Mouse (Mus musculus) ES-CJ7 (cell line): ENCODE measurements around the gene Hdac4.

Experiments used
- DNase-seq: peaks from one replicate; pipeline ENCODE4 v3.0.0; 2011; ENCODE audit warnings: low read depth, low spot score

Gene Hdac4

DNA sequence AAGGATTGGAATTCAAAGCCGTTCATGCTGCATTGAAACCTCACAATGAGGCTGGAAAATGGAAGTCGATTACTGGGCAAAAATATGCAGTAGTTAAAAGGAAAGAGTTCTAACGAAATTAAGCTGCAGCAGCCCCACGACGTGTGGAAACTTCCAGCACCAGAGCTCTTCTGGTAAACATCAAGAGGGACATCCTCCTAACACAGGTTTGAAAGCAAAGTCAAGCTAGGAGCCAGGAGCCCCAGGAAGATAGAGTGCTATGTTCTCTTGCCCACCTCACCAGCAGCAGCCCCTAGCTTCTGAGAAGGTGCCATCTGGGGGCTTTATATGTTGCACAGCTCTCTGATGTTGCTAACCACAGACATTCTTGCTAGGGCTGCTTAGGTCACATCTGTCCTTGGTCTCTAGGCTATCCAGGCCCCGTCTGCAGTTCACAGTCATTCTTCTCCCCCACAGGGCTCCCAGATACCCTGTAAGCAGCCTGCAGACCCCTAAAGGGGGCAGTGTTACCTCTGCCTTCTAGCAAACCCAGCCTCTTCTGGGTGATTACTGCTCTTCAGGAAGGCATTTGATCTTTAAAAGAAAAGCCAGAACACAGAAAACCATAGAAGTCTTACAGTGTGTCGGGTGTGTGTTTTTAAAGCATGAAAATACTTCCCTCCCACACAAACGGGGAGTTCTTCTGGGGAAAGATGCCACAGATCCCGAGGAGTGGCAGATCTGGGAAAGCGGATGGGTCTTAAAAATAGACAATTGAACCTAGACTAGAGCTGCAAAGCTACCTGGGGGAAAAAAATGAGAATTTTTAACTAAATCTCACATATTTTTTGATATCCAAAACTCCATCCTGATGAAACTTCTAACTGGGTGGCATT is 17.2 kb downstream of the Hdac4 start:
- peak; percentile 65 for DNase-seq

DNA sequence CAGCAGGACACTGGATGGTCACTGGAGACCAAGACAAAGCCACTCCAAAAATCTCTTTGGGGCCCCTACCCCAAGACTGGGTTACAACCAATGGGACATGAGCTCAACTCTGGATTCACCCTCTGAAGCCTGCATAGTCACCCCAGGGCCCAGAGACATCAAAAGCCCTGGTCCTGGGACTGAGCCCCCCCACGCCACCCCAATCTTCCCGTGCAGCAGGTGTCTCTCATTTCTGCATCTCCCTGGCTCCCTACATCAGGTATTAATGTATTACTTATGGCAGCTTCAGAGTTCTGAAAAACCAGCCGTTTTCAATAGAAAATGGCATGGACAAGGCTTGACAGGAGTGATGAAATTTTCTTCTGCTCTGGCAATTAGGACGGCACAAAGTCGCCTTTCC is 17.9 kb downstream of the Hdac4 start:
- no peak for DNase-seq

- no peak for DNase-seq
These were observed 18.3 kb downstream of the Hdac4 start for GRCm38 (mm10) chr1:92177196-92177595.

GRCm38 (mm10) chr1:92175266-92175665 is 20.2 kb downstream of the Hdac4 start:
- DNase-seq: no peak

GRCm38 (mm10) chr1:92174898-92175255 is 20.6 kb downstream of the Hdac4 start:
- DNase-seq: no peak

DNA sequence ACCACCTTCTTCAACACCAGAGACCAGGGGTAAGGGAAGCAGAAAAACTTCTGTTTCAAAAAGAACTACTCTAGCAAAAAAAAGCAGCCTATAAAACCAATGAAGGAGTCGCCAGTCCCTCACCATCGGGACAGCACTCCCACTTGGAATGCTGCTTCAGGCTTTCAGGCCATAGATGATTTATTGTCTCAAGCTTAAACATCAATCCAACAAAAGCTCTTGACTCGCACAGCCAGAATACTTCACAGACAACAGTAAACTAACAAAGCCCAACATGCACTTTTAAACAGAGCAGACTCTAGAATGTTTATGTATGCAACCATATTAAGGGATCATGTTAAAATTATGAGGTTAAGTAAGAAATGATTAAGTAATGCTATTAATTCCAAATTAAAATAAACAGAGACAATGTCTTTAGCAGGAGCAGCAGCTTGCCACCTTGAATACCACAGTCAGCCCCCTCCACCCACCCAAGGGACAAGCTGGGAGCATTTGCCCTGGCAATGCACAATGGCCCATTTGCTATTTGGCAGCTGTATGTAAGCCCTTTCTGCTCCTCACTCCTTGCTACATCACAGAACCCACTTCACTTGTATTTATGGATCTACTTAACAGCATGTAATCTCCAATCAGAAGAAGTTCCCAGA is 21.1 kb downstream of the Hdac4 start:
- no peak for DNase-seq

DNA sequence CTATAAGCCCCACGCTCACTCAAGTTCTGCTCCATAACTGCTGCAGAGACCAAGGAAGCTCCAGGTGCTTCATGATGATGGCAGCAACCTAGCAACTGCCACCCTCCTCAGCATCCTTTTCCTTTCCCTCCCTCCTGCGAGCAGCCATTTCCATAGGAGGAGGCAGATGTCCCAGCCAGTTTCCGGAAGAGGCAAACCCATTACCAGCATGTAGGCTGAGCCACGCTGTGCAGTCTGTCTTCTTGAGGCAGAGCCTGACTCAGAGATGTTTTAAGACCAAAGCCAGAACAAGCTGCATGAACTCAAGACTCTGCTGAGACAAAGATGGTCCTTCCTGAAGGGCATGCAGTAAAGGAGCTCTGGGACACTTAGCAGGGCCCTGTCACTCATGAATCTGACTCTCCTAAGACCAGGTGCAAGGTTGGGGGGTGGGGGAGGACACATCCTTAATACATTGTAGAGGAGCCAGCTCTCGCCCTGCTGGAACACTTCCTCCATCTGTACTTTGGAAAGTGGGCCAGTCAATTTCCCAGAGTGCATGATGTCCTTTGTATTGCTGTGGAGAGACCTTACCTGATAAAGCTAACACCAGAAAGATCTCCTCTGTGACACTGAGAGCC is 24.8 kb downstream of the Hdac4 start:
- DNase-seq: no peak

GRCm38 (mm10) chr1:92169776-92170055 is 25.8 kb downstream of the Hdac4 start:
- no peak for DNase-seq

DNA sequence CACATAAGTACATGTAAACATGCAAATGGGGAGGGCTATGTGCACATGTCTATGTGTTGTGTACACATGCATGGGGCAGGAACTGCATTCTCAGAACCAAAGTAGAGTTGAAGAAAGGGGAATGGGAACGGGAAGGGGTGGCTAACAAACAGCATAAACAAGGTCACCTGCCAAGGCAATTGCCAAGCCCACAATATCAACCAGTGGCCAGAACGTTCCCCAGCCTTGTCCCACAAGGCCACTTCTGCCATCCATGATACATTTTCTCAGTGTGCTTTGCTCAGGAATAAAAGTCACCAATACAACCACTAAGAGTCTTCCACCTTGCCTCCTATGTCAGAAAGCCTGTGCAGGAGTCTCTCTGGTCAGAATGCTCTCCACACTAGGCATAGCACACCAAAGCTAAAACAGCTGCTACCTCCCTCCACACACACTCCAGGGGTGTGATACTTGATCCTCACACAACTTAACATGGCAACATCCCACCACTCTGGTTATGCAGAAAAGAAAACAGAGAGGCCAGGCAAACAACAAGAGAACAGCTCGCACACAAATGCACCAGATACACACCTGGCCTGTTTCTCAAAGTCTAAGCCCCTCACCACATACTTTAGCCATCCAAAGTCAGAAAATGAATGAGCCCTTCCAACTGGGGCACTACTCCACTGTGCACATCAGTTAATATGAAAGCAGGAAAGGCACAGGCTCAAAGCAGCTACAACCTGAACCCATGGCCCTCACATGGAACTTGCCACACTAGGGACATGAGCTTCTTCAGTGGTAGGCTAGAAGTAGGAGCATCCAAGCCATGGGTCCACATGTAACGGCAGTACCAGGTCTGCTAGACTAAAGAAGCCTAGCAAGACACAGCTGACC is 26.4 kb downstream of the Hdac4 start:
- no peak for DNase-seq

DNA sequence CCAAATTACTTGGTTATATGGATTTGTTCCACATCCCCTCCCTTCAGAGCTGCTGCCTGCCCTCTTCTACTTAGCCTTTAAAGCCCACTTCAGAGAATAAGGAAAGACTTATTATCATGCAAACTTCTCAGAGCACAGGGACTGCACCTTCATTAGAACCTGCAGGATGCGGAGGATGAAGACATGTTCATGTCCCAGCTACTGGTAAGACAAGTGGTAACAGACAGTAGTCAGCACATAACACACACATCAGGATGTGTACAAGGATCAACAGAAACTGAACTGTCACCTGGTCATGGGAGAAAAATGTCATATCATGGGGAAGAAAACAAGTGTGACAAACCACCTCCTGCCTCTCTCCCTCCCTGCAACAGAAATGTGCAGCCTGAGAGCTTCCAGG is 31.6 kb downstream of the Hdac4 start:
- no peak for DNase-seq

DNA sequence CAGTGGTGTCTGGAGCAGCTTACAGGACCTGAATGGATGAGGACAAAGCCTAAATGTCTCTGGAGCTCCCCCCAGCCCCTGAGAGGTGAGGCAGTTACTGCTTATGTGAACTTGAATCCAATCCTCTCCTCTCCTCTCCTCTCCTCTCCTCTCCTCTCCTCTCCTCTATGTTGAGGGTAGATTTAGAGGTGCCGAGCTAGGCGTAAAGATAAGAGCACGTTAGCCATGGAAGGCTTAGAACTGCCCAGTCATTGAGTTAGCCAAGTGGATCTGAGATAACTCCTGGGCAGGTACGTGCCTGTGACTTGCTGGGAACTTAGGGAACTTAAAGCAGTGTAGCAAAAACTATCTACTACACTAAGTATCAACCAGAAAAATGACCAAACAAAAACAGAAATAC is 35.7 kb downstream of the Hdac4 start:
- no peak for DNase-seq

DNA sequence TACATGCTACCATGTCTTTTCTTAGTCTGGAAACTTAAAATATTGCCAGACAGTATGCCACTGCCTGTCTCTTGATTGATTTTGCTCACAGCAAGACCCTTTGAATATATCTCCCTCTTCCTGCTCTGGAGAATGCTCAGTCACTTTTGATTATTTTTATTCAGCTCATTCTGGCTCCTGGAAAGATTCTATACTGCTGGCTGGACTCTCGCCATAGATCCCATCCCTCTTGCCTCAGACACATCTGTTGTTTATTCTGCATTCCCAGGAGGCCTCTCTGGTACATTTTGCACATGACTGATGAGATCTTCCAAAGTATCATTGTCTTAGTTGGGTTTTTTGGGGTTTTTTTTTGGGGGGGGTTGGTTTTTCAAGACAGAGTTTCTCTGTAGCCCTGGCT is 45.3 kb downstream of the Hdac4 start:
- DNase-seq: no peak

DNA sequence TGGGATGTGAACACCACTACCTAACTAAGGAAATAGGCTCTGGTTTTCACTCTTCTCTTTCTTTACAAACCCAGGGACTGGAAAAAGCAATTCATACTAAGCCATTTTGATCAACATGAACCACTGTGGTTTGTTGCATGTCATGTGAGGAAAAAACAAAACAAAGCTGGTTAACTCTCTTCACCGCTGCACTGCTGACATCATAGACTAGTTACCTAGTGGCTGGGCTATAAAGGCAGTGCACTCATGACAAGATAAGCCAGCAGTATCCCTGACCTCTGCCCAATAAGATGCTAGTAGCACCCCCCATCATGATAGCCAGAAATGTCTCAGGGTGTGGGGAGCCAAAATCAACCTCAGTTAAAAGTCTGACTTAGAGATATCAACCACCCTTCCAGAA is 47.0 kb downstream of the Hdac4 start:
- DNase-seq: no peak

DNA sequence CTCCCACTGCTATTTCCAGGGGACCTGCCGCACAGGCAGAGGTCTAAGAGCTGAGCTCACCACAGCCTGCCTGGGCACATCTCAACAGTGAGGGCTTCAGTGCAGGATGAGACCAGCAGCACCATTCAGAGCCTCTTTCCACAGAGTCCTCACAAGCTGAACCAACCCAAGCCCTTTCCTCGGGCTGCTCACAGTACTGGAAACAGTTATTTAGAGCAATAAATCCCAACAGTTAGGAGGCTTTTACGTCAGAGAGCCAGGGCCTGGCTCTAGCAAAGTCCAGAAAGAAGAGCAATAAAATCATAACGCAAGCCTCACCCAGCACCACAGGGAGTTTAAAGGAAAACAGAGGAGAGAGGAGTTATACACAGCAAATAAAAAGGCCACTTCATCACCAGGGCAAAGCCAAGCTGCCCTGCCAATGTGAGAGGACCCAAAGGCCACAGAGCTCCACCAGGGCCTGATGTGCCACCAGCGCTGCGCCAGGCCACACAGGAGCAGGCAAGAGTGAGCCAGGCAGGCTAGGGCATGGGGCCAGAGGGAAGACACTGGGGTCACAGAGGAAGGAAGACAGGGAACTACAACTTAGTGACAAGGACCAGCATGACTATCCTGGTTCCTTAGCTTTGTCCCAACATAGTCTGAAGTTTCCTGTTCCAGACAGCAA is 50.5 kb downstream of the Hdac4 start:
- no peak for DNase-seq

DNA sequence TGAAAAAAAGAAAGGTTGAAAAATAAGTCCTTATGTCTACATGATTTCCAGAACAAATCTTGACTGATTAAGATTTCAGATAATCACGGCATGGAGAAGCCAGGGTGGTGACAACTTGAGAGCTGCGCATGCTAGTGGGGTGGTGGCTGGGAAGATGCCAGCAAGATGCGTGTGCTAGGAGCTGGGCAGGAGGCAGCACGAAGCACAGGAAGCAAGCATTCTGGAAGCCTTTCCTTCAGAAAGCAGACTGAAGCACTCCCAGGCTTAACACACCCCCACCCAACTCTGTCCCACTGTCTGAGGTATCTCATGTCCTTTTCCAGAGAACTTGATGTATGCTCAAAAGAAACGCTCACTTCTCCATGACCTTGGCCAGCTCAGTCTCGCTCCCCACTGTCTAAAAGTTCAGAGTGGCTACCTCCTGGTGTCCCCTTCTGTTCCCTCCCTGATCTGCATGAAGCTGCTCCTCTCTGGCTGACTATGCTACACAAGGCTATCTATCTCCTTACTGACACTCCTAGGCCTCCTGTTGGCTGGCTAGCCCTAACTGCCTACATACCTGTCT is 52.1 kb downstream of the Hdac4 start:
- no peak for DNase-seq

DNA sequence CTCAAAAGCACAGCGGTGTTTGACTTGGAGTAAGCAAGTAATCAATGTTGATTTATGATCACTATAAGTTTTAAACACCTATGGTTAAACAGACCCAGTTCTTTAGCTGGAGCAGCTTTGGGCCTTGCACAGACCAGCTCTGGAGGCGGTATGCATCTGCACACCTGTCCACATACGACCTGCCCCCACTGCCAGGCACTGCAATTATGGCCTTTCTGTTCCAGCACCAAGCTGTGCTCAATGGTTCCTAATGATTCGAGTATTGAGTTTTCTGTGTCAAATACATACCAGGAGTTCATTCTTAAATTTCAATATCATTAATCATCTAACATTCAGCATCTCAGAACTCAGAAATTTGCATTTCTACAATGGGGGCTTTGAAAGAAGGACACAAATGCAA is 52.7 kb downstream of the Hdac4 start:
- no peak for DNase-seq

DNA sequence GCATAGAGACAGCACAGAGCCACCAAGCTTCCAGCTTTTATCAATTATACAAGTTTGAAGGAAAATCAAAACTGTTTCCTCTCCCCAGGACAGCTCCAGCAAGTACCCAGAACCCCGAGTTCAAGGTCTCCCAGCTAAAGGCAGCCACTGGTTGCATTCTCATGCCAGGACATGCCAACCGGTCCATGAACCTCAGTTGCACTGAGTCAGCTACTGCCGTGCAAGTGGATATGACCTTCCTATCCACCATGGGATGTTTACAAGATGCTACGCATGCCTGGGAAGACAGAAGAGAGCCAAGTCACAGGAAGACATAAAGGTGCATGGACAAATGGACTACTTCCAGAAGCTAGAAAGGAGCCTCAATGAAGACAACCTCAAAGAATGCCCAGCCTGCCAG is 56.5 kb downstream of the Hdac4 start:
- DNase-seq: no peak

GRCm38 (mm10) chr1:92137136-92137848 is 58.2 kb downstream of the Hdac4 start:
- no peak for DNase-seq

DNA sequence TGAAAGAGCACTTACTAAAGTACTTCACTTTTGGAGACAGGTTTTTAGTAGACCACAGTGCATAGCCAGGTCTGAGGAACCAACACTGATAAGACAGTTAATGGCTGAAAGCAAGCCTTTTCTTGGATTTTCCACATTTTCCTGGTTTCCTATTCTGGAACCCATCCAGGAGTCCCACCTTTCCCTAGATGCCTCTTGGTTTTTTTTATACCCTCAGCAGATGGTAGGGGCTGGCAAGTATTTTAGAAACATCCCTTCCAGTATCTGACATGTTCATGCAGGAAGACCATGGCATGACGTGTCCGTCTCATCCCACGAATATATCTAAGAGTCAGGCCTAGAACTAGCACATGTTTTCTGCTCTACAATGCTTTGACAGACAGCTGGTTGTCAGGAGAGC is 59.1 kb downstream of the Hdac4 start:
- DNase-seq: no peak

DNA sequence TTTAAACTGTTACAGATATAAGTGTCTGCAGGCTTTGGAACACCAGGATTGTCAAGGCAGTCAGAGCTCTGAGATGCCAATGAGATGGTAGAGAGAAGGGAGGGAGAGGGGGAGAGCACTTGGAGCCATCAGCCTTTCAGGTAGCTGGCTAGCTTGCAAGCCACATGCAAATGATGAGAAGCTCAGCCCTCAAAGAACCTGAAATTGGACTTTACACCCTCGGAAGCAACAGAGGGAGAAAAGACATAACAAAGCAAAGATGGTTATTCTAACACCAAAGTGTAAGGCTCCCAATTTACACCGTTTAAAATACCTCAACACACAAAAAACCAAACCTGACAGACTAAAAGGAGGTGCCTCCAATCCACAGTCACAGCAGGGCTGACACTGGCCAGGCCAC is 63.3 kb downstream of the Hdac4 start:
- no peak for DNase-seq
